Mouse (Mus musculus) C2C12 (cell line): ENCODE data around the gene Cngb1.

Experiments used
- CEBPB ChIP-seq: IDR thresholded peaks from one replicate; pipeline ENCODE4 v1.6.1; 2011; ENCODE audit warnings: low read depth, mild to moderate bottlenecking, control low read depth, moderate library complexity
- CTCF ChIP-seq: IDR thresholded peaks from one replicate; pipeline ENCODE4 v1.5.1; 2011; ENCODE audit not compliant: control insufficient read depth, insufficient read depth, insufficient read length
- FOSL1 ChIP-seq: IDR thresholded peaks from one replicate; pipeline ENCODE4 v1.8.0; 2011; ENCODE audit warnings: mild to moderate bottlenecking, low read length; ENCODE audit not compliant: poor library complexity, insufficient read depth, severe bottlenecking
- MAX ChIP-seq: IDR thresholded peaks from one replicate; pipeline ENCODE4 v1.6.1; 2011; ENCODE audit warnings: mild to moderate bottlenecking, control low read depth
- MYOD1 ChIP-seq: IDR thresholded peaks from one replicate; pipeline ENCODE4 v1.6.1; 2011; ENCODE audit warnings: low read depth; ENCODE audit not compliant: control insufficient read depth, insufficient read length
- MYOG ChIP-seq: IDR thresholded peaks from one replicate; pipeline ENCODE4 v1.6.1; 2011; ENCODE audit not compliant: control insufficient read depth, insufficient read length; ENCODE audit errors: extremely low read depth
- USF1 ChIP-seq: IDR thresholded peaks from one replicate; pipeline ENCODE4 v1.6.1; 2011; ENCODE audit warnings: low read depth, mild to moderate bottlenecking, control low read depth, moderate library complexity

DNA sequence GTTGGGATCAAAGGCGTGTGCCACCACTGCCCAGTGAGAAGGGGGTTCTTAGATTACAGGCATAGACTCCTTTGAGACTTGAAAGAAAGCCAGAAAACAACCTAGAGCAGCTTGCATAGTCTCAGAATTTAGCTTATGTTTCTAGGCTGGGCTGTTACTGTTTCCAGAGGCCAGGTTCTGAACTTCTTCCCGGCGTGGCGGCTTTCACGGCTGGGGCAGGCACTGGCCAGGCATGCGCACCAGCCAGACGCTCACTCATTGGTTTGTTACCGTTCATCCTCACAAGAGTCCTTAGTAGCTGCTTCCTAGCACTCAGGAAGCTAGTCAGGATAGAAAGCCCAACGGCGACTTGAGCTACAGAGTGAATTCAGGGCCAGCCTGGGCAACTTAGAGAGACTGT is 50.8 kb downstream of the Cngb1 start:
- no peak for TF ChIP-seq CTCF
- no peak for TF ChIP-seq MAX
- no peak for TF ChIP-seq MYOD1
- no peak for TF ChIP-seq USF1
- no peak for TF ChIP-seq CEBPB
- no peak for TF ChIP-seq FOSL1
- no peak for TF ChIP-seq MYOG
